Mouse (Mus musculus) midbrain, embryonic 16.5 days (tissue): ENCODE results near the gene Col6a4. TPM values are rescaled to one million over a fixed set of nuclear protein-coding genes. Genes with fewer than 3 reads are reported as not detected.

Source experiments
- ATAC-seq: fragments of 200-750 bp; cut with Nextera tagmentation; 2 replicates; pipeline ENCODE4 v1.8.0; 2017; ENCODE audit warnings: moderate TSS enrichment
- H3K27ac ChIP-seq: fragments of 300-500 bp; sonication (generic); 2 replicates; pipeline ENCODE4 v1.5.1; 2014; ENCODE audit warnings: mild to moderate bottlenecking, low read length, mixed read lengths
- H3K27me3 ChIP-seq: fragments of 300-500 bp; sonication (generic); 2 replicates; pipeline ENCODE4 v1.6.1; 2014; ENCODE audit warnings: low read depth, low read length, mixed read lengths; ENCODE audit not compliant: control insufficient read depth, insufficient read depth
- H3K36me3 ChIP-seq: fragments of 300-500 bp; sonication (generic); 2 replicates; pipeline ENCODE4 v1.6.1; 2014; ENCODE audit warnings: mild to moderate bottlenecking, low read length, moderate library complexity, mixed read lengths; ENCODE audit not compliant: control insufficient read depth, insufficient read depth
- H3K4me1 ChIP-seq: fragments of 300-500 bp; sonication (generic); 2 replicates; pipeline ENCODE4 v1.6.1; 2014; ENCODE audit warnings: mild to moderate bottlenecking, low read length, mixed read lengths; ENCODE audit not compliant: control insufficient read depth, insufficient read depth
- H3K4me2 ChIP-seq: fragments of 300-500 bp; sonication (generic); 2 replicates; pipeline ENCODE4 v1.6.1; 2014; ENCODE audit warnings: mild to moderate bottlenecking, low read length, mixed read lengths
- H3K4me3 ChIP-seq: fragments of 300-500 bp; sonication (generic); 2 replicates; pipeline ENCODE4 v1.5.1; 2014; ENCODE audit warnings: low read depth, mild to moderate bottlenecking, low read length, moderate library complexity, mixed read lengths
- H3K9ac ChIP-seq: fragments of 300-500 bp; sonication (generic); 2 replicates; pipeline ENCODE4 v1.6.1; 2014; ENCODE audit warnings: low read depth, low read length, mixed read lengths
- H3K9me3 ChIP-seq: fragments of 300-500 bp; sonication (generic); replicated peaks from 2 replicates; pipeline ENCODE4 v1.6.1; 2014; ENCODE audit warnings: mild to moderate bottlenecking, low read length, mixed read lengths; ENCODE audit not compliant: control insufficient read depth, poor library complexity, severe bottlenecking
- WGBS: fragments of 180-500 bp; shearing (Covaris S2); extraction: QIAGEN DNeasy Blood & Tissue Kit; methylation state at CpG from one replicate; pipeline ENCODE4 v1.1.7; 2014; 5-methylcytosine and 5-hydroxymethylcytosine counted together
- polyA plus RNA-seq: library from polyadenylated mRNA; unstranded; fragments of >200 nt; fragmentation: Nextera tagmentation; extraction: Ambion mirVana; gene quantifications from 2 replicates; pipeline ENCODE4 v1.2.1, GENCODE M21; 2015

Gene Col6a4
- polyA plus RNA-seq, 1 experiment from 2014 or later = 1.8 TPM

DNA sequence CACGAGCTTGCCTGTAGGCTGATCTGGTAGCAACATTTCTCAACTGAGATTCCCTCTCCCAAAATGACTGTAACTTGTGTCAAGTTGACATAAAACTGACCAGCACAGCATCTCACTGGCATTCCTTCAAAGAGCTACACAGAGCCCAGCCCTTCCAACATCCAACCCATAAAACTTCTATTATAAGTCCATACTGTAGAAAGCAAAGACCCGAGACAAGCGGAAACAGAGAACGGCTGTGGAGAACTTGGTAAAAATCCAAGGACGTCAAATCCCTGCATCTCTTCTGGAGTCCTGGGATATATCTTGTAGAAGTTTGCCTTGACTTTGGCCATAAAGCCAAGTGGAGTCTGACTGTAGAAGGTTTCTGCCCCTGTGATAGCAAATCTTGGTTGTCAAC, 15.1 kb downstream of the Col6a4 start:
- ATAC-seq = no peak
- WGBS = 96% methylated on average over 5 of the region's 5 CpGs
- no peaks in the 10 kb centered on the region for H3K36me3 ChIP-seq
- H3K4me3 ChIP-seq = no peak overlapping the region
- no peaks in the 10 kb centered on the region for H3K9me3 ChIP-seq
- no peak overlapping the region for H3K9ac ChIP-seq
- H3K27me3 ChIP-seq = no peaks in the 10 kb centered on the region
- H3K4me2 ChIP-seq = no peak overlapping the region
- H3K4me1 ChIP-seq = no peaks in the 10 kb centered on the region
- no peak overlapping the region for H3K27ac ChIP-seq

DNA sequence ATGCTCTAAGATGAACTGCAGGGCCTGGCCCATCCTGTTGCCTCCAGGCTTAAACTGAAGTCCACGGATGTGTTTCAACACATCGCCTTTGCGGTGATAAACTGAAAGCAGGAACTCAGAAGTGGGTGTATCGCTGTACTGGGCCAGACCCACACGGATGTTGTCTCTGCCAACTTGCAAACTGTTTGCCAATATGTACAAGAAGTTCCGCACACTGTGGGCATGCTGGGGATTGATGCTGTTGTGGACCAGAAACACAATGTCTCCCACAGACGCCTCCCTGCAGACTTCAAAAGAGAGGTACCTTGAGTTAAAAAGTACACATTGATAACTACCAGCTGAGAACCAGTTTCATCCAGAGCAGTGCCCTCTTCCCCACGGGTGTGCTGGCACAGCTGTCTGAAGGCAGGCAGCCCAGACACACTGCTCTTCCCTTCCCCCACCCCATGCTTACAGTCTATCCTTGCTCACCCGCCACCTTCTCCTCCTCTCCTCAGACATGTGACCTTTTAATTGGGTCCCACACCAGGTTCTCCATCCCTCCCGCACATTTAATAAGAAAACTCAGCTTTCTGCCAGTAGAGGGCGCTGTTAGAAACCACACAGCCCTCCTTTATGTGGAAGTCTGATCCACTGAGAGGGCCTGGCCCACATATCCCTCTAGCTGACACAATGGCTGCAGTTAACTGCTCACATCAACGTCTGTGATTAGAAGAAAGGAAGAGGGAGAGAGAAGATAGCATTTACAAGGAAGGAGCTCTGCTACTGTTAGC, 16.1 kb downstream of the Col6a4 start:
- Histone ChIP-seq H3K9ac (no peak overlapping the region), H3K4me2 (no peak overlapping the region), H3K27me3 (no peaks in the 10 kb centered on the region), H3K27ac (no peak overlapping the region), H3K36me3 (no peaks in the 10 kb centered on the region), H3K4me3 (no peak overlapping the region), H3K9me3 (no peaks in the 10 kb centered on the region), H3K4me1 (no peaks in the 10 kb centered on the region)
- 58% methylated on average over 12 of the region's 12 CpGs for WGBS
- no peak for ATAC-seq

DNA sequence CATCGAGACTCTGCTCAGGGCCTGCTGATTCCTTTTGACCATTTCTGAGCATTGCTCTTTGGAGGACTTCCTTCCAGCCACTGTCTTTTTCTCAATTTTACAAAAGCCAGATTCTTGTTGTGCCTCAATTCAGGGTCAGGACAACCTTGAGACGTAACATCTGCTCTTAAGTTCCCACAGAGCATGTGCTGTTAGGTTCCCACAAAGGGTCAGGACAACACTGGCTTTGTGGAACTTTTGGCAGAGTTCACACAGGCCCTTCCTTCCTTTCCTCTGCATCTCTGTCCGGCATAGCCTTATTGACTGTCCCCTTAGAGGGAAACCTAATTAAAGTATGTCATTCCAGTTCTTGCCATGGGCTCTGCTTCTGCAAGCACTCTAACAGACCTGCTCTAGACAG, 18.6 kb downstream of the Col6a4 start:
- no peaks in the 10 kb centered on the region for H3K27me3 ChIP-seq
- H3K27ac ChIP-seq = no peak overlapping the region
- no peaks in the 10 kb centered on the region for H3K36me3 ChIP-seq
- no peak for ATAC-seq
- H3K4me3 ChIP-seq = no peak overlapping the region
- H3K4me1 ChIP-seq = no peaks in the 10 kb centered on the region
- WGBS = 85% methylated on average over 3 of the region's 3 CpGs
- H3K9ac ChIP-seq = no peak overlapping the region
- H3K9me3 ChIP-seq = no peaks in the 10 kb centered on the region
- H3K4me2 ChIP-seq = no peak overlapping the region

DNA sequence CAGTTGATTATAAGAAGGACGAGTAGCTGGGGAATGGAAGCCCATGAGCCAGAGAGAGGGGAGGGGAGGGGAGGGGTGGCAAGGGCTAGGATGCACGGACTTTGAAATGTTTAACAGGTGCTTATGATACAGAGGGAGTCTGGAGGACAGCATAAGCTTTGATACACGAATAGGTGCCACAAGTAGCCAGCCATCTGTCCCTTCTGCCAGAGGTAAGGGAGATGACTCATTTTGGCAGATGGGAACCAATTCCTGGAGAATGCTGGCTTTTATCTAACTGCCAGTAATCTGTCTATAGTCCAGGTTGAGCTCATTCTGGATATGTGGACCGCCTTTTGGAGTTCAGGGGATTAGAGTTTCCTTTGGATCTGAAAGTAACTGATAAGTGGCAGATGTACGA, 20.3 kb downstream of the Col6a4 start:
- no peaks in the 10 kb centered on the region for H3K9me3 ChIP-seq
- no peaks in the 10 kb centered on the region for H3K27me3 ChIP-seq
- H3K36me3 ChIP-seq = no peaks in the 10 kb centered on the region
- WGBS = 76% methylated on average over 5 of the region's 5 CpGs
- no peak for ATAC-seq
- no peak overlapping the region for H3K27ac ChIP-seq
- no peak overlapping the region for H3K4me3 ChIP-seq
- H3K9ac ChIP-seq = no peak overlapping the region
- H3K4me1 ChIP-seq = no peaks in the 10 kb centered on the region
- H3K4me2 ChIP-seq = no peak overlapping the region

DNA sequence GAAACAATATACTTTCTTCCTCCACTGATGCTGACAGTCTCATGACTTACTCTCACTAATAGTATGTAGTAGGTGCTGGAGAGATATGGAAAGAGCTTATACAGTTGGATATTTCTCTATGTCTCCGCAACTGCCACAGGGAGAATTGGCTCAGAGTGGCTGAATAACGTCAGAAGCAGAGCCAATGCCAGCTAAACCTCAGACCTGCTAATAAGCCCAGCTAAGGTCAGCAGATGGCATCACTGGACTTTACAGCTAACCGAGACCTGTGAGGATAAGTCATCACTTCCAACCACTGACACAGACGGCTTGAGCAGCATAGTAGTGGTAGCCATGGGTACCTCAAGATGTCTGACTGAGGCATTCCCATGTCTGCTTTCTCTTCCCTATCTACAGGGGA, 22.6 kb downstream of the Col6a4 start:
- H3K27me3 ChIP-seq = no peaks in the 10 kb centered on the region
- no peak overlapping the region for H3K4me3 ChIP-seq
- H3K9me3 ChIP-seq = no peaks in the 10 kb centered on the region
- no peak overlapping the region for H3K4me2 ChIP-seq
- no peak overlapping the region for H3K27ac ChIP-seq
- H3K36me3 ChIP-seq = no peaks in the 10 kb centered on the region
- WGBS = 86% methylated on average over 4 of the region's 4 CpGs
- H3K4me1 ChIP-seq = no peaks in the 10 kb centered on the region
- no peak for ATAC-seq
- no peak overlapping the region for H3K9ac ChIP-seq

DNA sequence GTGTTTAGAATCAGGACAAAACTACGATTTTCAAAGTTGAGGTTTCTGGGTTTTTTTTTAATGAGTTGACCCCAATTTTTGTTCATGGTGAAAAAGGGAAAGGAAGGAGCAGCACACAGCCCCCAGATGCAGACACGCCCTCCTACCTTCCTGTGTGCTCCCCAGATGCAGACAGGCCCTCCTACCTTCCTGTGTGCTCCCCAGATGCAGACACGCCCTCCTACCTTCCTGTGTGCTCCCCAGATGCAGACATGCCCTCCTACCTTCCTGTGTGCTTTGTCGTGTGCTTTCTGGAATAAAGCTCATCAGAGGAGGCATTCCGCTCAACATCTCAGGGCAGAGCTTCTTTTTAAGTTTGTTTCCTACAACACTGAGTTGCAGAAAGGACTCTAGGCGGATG, 24.9 kb downstream of the Col6a4 start:
- no peak overlapping the region for H3K4me2 ChIP-seq
- WGBS = 78% methylated on average over 6 of the region's 6 CpGs
- H3K36me3 ChIP-seq = no peaks in the 10 kb centered on the region
- H3K4me1 ChIP-seq = no peaks in the 10 kb centered on the region
- H3K4me3 ChIP-seq = no peak overlapping the region
- H3K27me3 ChIP-seq = no peaks in the 10 kb centered on the region
- no peaks in the 10 kb centered on the region for H3K9me3 ChIP-seq
- H3K27ac ChIP-seq = no peak overlapping the region
- H3K9ac ChIP-seq = no peak overlapping the region
- ATAC-seq = no peak

DNA sequence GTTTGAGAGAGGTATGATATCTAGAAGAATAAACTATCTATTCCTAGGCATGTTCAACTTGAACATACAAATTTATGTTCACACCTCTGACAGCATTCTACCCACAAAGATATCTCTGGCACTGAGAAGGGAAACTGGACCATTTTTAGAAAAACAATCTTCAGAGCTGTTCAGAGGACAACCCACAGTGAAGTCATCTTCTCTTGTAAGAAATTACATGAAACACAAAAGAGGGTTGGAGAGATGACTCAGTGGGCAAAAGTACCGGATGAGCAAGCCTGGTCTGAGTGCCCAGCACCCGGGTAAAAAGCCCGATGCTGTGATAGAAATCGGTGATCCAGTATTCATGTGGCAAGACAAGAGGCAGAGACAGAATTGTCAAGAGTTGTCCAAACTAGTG, 43.1 kb downstream of the Col6a4 start:
- WGBS = 91% methylated on average over 4 of the region's 4 CpGs
- H3K4me1 ChIP-seq = no peaks in the 10 kb centered on the region
- H3K36me3 ChIP-seq = no peaks in the 10 kb centered on the region
- no peak overlapping the region for H3K4me2 ChIP-seq
- ATAC-seq = no peak
- H3K4me3 ChIP-seq = no peak overlapping the region
- H3K9ac ChIP-seq = no peak overlapping the region
- no peak overlapping the region for H3K27ac ChIP-seq
- no peaks in the 10 kb centered on the region for H3K9me3 ChIP-seq
- no peaks in the 10 kb centered on the region for H3K27me3 ChIP-seq

DNA sequence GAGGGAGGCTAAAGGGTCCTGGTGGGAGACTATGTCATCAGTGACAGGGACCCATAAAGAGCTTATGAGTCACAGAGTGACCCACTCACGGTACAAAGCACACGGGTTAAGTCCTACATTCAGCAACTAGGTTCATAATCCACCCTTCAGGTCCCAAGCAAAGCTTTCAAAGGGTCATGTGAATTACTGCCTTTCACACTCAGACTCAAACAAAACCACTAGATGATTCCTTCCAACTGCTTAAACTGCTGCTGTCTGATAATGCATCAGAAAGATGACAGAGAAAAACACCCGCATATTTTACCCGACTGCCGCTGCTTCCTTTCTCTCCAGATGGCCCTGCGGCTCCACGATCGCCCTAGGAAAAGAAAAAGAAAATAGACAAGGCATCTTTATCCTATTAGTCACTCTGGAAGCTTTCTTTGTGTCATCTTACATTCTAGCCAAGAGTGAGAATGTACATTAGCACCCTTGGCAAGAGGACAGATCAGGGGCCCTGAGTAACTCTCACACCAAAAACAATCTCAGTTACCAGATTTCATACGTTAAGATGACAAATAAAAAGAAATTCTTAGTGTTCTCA, 52.6 kb downstream of the Col6a4 start:
- H3K9ac ChIP-seq = no peak overlapping the region
- H3K4me1 ChIP-seq = peaks cover 3% of the 10 kb centered on the region
- no peaks in the 10 kb centered on the region for H3K27me3 ChIP-seq
- H3K36me3 ChIP-seq = no peaks in the 10 kb centered on the region
- ATAC-seq = no peak
- H3K9me3 ChIP-seq = no peaks in the 10 kb centered on the region
- no peak overlapping the region for H3K27ac ChIP-seq
- H3K4me2 ChIP-seq = no peak overlapping the region
- H3K4me3 ChIP-seq = no peak overlapping the region
- 21% methylated on average over 9 of the region's 9 CpGs for whole genome bisulfite sequencing

DNA sequence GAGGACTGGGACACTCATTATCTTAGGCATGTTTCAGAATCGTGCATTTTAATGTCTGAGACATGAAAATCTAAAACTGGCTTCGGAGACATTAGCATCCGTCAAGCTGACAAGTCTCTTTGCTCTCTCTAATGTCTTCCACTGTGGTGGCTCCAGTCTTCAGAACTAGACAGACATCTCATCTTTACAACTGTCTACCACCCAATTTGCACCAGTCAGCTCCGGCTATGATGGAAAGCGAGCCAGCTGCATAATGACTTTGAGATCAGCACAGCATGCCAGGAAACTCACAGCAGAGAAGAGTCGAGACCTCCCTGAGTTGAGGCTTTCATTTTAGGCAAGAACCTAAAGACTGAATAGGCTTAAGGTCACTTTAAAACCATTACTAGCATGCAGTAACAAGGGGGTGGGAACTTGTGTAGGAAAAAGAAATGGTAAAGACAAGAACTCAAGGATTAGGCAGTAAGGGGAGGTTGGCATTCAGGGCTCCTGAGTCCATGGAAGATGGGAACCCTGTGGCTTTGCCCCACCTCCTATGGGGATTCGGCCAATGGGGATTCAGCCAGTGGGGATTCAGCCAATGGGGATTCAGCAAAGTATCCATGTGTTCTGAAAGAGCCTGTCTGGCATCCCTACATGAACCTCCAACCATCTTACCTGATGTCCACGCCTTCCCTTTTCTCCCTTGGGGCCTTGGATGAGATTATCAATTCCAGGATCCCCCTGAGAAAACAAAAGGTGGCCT, 56.5 kb downstream of the Col6a4 start:
- H3K9ac ChIP-seq = no peak overlapping the region
- WGBS = 67% methylated on average over 8 of the region's 8 CpGs

More for the DNA sequence above, 56.5 kb downstream of the Col6a4 start:
- no peaks in the 10 kb centered on the region for H3K9me3 ChIP-seq
- H3K4me2 ChIP-seq = no peak overlapping the region
- H3K4me1 ChIP-seq = peaks cover 3% of the 10 kb centered on the region
- no peaks in the 10 kb centered on the region for H3K27me3 ChIP-seq
- no peak overlapping the region for H3K4me3 ChIP-seq
- no peak for ATAC-seq
- H3K27ac ChIP-seq = no peak overlapping the region
- no peaks in the 10 kb centered on the region for H3K36me3 ChIP-seq
